Mouse (Mus musculus) heart, embryonic 15.5 days (tissue): ENCODE measurements around the gene Olfr186. TPM values are rescaled to one million over a fixed set of nuclear protein-coding genes. Genes with fewer than 3 reads are reported as not detected.

Experiments
- ATAC-seq: fragments of 200-750 bp; cut with Nextera tagmentation; replicated peaks from 2 replicates; pipeline ENCODE4 v1.8.0; 2017; ENCODE audit warnings: low read depth, moderate TSS enrichment; ENCODE audit not compliant: insufficient number of reproducible peaks, insufficient read depth, low FRiP score
- H3K27ac ChIP-seq: fragments of 300-500 bp; sonication (generic); 2 replicates; pipeline ENCODE4 v1.5.1; 2015; ENCODE audit warnings: mild to moderate bottlenecking, inconsistent platforms
- H3K27me3 ChIP-seq: fragments of 300-500 bp; sonication (generic); 2 replicates; pipeline ENCODE4 v1.6.1; 2015; ENCODE audit warnings: inconsistent platforms
- H3K36me3 ChIP-seq: fragments of 300-500 bp; sonication (generic); 2 replicates; pipeline ENCODE4 v1.6.1; 2015; ENCODE audit warnings: mild to moderate bottlenecking, inconsistent platforms
- H3K4me1 ChIP-seq: fragments of 300-500 bp; sonication (generic); replicated peaks from 2 replicates; pipeline ENCODE4 v1.6.1; 2015; ENCODE audit warnings: inconsistent platforms
- H3K4me2 ChIP-seq: fragments of 300-500 bp; sonication (generic); 2 replicates; pipeline ENCODE4 v1.6.1; 2015; ENCODE audit warnings: inconsistent platforms, mild to moderate bottlenecking, moderate library complexity
- H3K4me3 ChIP-seq: fragments of 300-500 bp; sonication (generic); 2 replicates; pipeline ENCODE4 v1.5.1; 2015; ENCODE audit warnings: mild to moderate bottlenecking, inconsistent platforms
- H3K9ac ChIP-seq: fragments of 300-500 bp; sonication (generic); 2 replicates; pipeline ENCODE4 v1.6.1; 2015; ENCODE audit warnings: mild to moderate bottlenecking, inconsistent platforms
- H3K9me3 ChIP-seq: fragments of 300-500 bp; sonication (generic); replicated peaks from 2 replicates; pipeline ENCODE4 v1.6.1; 2016; ENCODE audit warnings: inconsistent platforms
- WGBS: fragments of 180-500 bp; shearing (Covaris S2); methylation state at CpG from one replicate; pipeline ENCODE4 v1.1.7; 2015; ENCODE audit warnings: mixed read lengths; 5-methylcytosine and 5-hydroxymethylcytosine counted together
- polyA plus RNA-seq: library from polyadenylated mRNA; unstranded; fragments of >200 nt; fragmentation: Nextera tagmentation; extraction: Ambion mirVana; gene quantifications from 2 replicates; pipeline ENCODE4 v1.2.1, GENCODE M21; 2015

The Olfr186 gene
- polyA plus RNA-seq, 1 experiment from 2014 or later = not detected

DNA sequence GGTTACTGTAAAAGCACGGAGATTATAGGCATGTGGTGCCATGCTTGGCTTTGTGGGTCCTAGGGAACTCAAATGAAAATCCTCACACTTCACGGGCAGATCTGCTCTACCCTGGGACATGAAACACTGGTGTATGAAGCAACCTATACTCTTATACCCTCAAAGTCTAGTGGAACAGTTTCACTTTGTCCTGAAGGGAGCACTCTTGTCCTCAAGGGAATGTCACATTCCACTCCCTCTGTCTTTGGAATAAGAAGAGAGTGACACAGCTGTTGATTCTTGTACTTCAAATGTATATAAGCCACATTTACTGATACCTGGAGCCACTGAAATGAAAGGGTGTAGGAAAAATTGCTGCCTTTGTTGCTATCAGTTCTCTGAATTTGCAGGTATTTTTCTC lies 35.0 kb downstream of the Olfr186 start, which contains the start of gene Olfr183:
Olfr183 (plus strand) TSS at position 301 of the 400 bp plus-strand sequence.
- no peak within 1 kb of the TSS for H3K27ac ChIP-seq
- WGBS = 77% methylated on average over 2 of the region's 2 CpGs
- no peak within 1 kb of the TSS for H3K4me3 ChIP-seq
- no peaks in the 10 kb centered on the region for H3K36me3 ChIP-seq
- no peak within 1 kb of the TSS for H3K4me2 ChIP-seq
- H3K4me1 ChIP-seq = no peaks in the 10 kb centered on the region
- no peak within 1 kb of the TSS for H3K9ac ChIP-seq
- H3K9me3 ChIP-seq = no peaks in the 10 kb centered on the region
- no peak for ATAC-seq
- H3K27me3 ChIP-seq = no peaks in the 10 kb centered on the region

Other genes with a start within 250 kb of the Olfr186 start
- gene Olfr173, start 230.0 kb downstream of the Olfr186 start, polyA plus RNA-seq = not detected in 2 replicates
- gene Olfr175-ps1, start 203.5 kb downstream of the Olfr186 start, polyA plus RNA-seq = not detected in 2 replicates
- not detected in 2 replicates for gene Olfr177, start 155.5 kb downstream of the Olfr186 start, polyA plus RNA-seq
- not detected in 2 replicates for gene Olfr178, start 138.2 kb downstream of the Olfr186 start, polyA plus RNA-seq
- gene Olfr181, start 101.5 kb downstream of the Olfr186 start, polyA plus RNA-seq = not detected in 2 replicates
- gene Olfr180, start 100.9 kb downstream of the Olfr186 start, polyA plus RNA-seq = not detected in 2 replicates
- gene Olfr183, start 34.9 kb downstream of the Olfr186 start, polyA plus RNA-seq = not detected in 2 replicates
- not detected in 2 replicates for gene Olfr187, start 9.5 kb upstream of the Olfr186 start, polyA plus RNA-seq
- not detected in 2 replicates for gene Olfr190, start 47.7 kb upstream of the Olfr186 start, polyA plus RNA-seq
- gene Olfr191, start 59.5 kb upstream of the Olfr186 start, polyA plus RNA-seq = not detected in 2 replicates
- not detected in 2 replicates for gene Olfr193, start 81.6 kb upstream of the Olfr186 start, polyA plus RNA-seq
- gene Olfr194, start 90.8 kb upstream of the Olfr186 start, polyA plus RNA-seq = not detected in 2 replicates
- not detected in 2 replicates for gene Olfr195, start 116.8 kb upstream of the Olfr186 start, polyA plus RNA-seq
- gene Olfr196, start 140.2 kb upstream of the Olfr186 start, polyA plus RNA-seq = not detected in 2 replicates
- not detected in 2 replicates for gene Olfr198, start 173.2 kb upstream of the Olfr186 start, polyA plus RNA-seq
- not detected in 2 replicates for gene Olfr199, start 189.5 kb upstream of the Olfr186 start, polyA plus RNA-seq
- not detected in 2 replicates for gene Olfr201, start 242.3 kb upstream of the Olfr186 start, polyA plus RNA-seq